Mouse (Mus musculus) thymus, adult 2 months (tissue): ENCODE results near the gene Hbb-bs.

Source experiments
- CTCF ChIP-seq: fragments of 200-500 bp; IDR thresholded peaks from 2 replicates; pipeline ENCODE4 v1.5.1; 2012; ENCODE audit warnings: mild to moderate bottlenecking, control low read depth, low read length, moderate library complexity, borderline replicate concordance; ENCODE audit not compliant: control insufficient read depth, poor library complexity, insufficient read depth; ENCODE audit errors: extremely low read depth
- POLR2A ChIP-seq: fragments of 200-500 bp; IDR thresholded peaks from 2 replicates; pipeline ENCODE4 v1.6.1; 2012; ENCODE audit warnings: mild to moderate bottlenecking, low read length, control low read depth, moderate library complexity; ENCODE audit not compliant: control insufficient read depth, poor library complexity, insufficient read depth; ENCODE audit errors: extremely low read depth

DNA sequence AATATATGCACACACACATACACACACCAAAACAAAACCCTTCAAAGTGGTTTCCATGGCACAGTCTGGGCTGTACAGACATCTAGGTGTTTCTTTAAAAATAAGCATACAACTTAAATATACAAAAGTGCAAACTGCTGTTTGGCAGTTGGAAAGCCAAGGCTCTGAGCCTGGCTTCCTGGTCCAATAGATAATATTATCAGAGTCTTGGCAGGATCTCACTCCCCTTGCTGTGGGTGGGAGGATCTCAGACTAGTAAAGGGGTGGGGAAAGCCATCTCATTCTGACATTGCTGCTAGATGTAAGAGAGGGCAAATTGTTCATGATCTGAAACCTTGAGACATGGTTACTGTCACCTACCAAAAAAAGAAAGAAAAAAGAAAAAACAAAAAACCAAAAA, 42.8 kb upstream of the Hbb-bs start:
- no peak for TF ChIP-seq CTCF
- no peak for TF ChIP-seq POLR2A
